Mouse (Mus musculus) lung, adult 18-20 months (tissue): Measurements from ENCODE around the gene C1qtnf2.

ENCODE experiments used
- DNase-seq, 2 experiments: peaks; one replicate each; pipeline ENCODE4 v3.0.0; 2022; ENCODE audit warnings: mixed read lengths in 2 of 2

Gene C1qtnf2

GRCm38 (mm10) chr11:43484057-43484456 lies 10.0 kb downstream of the C1qtnf2 start:
- no peak for DNase-seq

DNA sequence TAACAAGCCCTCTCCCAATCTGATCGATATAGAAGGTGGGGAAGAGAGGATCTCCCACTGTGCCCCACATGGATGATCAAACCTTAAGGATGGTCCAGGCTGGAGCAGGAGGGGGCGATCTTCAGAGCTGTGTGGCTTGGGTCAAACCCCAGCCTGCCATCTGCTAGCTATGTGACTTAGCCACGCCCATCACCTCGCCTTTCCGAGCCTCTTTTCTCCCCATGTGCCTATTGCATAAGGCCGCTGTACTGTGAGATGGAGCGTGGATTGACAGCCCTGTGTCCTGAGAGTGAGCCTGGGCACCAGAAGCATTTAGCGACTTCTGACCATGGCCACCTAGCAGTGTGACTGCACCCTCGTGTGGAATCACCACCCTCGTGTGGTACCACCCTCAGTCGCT lies 10.6 kb downstream of the C1qtnf2 start:
- no peak for DNase-seq

DNA sequence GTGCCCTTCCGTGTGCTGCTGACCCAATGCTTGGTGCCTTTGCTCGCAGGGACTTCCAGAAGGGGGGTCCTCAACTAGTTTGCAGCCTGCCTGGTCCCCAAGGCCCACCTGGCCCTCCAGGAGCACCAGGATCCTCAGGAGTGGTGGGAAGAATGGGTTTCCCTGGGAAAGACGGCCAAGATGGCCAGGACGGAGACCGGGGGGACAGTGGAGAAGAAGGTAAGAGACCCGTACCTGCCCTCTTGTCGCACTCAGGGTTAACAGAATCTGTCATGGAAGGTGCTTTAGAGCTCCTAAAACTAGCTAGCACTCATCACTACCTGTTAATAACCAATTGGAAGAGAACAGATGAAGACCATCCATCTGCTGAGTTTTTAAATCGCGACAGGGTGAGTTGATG lies 11.8 kb downstream of the C1qtnf2 start:
- DNase-seq: no peak

DNA sequence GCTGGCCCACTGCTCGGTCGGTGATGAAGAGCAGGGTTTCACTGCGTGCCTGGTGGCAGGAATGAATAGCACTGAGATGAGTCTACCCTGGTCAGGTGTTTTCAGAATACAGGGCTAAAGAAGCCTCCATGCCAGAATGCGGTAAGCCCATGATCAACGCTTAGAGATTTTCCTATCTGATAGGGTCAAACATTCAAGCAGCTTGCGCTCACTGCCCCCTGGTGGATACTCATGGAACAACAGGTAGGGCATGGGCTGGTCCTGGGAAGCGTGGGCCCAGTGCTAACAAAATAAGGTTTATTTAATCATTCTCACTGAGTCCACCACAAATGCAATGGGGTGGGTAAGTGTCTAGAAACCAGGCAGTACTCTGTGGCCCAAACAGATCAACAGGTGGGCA lies 18.6 kb downstream of the C1qtnf2 start:
- peak; percentile 56 to 65 for DNase-seq

GRCm38 (mm10) chr11:43493815-43494409 lies 19.8 kb downstream of the C1qtnf2 start:
- peak; percentile 47 to 60 for DNase-seq

DNA sequence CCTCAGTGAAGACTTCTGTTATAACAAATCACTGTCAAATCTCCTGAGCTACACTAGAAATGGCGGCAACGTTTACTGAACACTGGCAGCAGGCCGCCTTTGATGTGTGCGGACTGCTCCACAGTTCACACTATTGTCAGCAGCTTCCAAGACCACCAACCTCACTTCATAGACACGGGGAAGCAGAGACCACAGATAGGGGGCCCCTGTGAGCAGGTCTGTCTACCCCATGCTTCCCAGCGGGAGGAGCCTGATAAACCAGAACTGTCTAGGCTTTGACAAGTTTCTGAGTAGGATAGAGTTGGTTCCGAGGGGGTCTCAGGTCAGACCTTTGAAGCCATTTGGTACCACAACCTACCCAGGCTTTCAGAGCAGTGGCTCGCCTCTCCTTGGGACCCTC lies 21.0 kb downstream of the C1qtnf2 start:
- no peak for DNase-seq

GRCm38 (mm10) chr11:43495532-43495931 lies 21.5 kb downstream of the C1qtnf2 start:
- DNase-seq: peak; percentile 14 to 30

GRCm38 (mm10) chr11:43501256-43501655 lies 27.2 kb downstream of the C1qtnf2 start:
- DNase-seq: no peak

DNA sequence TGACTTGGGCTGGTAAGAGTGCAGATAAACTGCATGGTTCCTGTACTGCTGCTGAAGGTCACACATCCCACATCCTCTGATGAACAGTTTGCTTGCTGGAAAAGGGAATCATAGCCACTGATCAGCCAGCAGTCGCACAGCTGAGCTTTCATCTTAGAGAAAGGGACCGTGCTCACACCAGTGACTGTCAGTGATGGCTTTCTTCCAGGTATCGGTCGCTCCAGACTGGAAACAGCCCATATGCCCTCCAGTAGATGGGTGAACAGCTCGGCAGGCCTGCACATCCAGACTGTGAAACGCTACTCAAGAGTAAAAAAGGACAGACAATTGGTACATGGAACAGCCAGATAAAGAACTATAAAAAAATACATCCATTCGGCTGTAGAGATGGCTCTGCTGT lies 31.1 kb downstream of the C1qtnf2 start:
- no peak for DNase-seq

GRCm38 (mm10) chr11:43507976-43508375 lies 33.9 kb downstream of the C1qtnf2 start:
- DNase-seq: no peak

- no peak for DNase-seq
Observed at GRCm38 (mm10) chr11:43509878-43510277, 35.8 kb downstream of the C1qtnf2 start.

DNA sequence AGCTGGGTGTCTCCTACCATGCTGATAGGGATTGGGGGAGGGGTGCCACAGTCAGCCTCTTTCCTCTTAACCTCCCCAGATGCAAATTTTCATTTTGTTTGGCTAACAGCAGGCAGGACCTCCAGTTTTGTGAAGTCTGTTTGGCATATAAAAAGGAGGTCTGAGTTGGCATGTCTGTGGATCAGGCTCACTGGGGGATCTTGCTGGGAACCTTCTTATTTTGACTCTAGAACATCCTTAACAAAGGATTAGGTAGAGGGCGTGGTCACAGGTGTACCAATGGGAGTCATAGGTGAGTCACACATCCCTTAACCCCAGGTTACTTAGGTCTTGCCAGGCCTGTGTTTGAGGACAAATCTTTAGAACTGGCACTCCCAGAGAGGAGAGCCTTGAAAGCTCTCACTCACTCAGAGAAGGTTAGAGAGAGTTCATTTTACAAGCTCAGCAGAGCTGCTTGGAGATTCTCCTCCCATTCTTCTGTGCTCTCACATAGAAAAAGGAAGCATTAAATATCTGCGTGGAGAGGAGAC lies 38.6 kb downstream of the C1qtnf2 start:
- peak in 1 of 2 experiments; percentile 10 for DNase-seq

GRCm38 (mm10) chr11:43516344-43517021 lies 42.4 kb downstream of the C1qtnf2 start:
- DNase-seq: peak in 1 of 2 experiments; percentile 36

GRCm38 (mm10) chr11:43517641-43518040 lies 43.6 kb downstream of the C1qtnf2 start:
- no peak for DNase-seq

- DNase-seq: no peak
Observed at GRCm38 (mm10) chr11:43518086-43518485, 44.0 kb downstream of the C1qtnf2 start.

- DNase-seq: no peak
Observed at GRCm38 (mm10) chr11:43518821-43519220, 44.7 kb downstream of the C1qtnf2 start.

- DNase-seq: no peak
Observed at GRCm38 (mm10) chr11:43520521-43520920, 46.4 kb downstream of the C1qtnf2 start.

GRCm38 (mm10) chr11:43528078-43528682 lies 54.1 kb downstream of the C1qtnf2 start:
- DNase-seq: no peak

DNA sequence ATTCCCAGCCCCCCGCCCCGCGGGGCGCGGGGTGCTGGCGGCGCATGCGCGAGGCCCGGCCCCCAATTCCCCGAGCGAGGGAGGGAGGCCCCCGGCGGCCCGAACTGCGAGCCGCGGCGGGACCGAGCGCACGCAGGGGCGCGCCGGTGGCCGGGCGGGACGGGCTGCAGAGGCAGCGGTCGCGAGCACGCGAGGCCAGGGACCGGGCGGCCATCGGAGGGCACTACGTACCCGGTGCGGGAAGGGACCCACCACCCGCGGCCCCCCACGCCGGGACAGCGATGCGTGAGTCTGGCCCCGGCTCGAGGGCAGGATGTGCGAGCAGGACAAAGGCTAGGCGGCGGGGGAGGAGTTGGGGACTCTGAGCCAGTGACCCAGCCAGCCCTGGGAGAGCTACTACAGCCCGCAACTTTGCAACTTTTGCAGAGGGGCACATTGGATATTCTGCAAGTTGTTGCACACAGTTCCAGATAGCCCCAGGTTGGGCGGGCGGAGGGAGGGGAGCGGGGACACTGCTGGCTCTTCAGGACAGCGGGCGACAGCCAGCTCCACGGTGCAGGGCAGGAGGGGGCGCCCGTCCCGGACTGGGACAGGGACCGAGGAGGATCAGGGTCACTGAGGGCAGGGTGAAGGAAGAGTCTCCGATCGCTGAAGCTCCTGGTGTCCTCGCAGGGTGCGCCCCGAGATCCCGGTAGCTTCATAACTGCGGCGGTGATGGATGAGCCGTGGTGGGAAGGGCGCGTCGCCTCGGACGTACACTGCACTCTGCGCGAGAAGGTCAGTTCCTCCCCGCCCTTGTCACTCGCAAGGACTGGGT lies 54.8 kb downstream of the C1qtnf2 start, which contains the start of gene Ccnjl:
Gene Ccnjl (plus strand): TSS at position 102 of the 817 bp plus-strand sequence.
- DNase-seq: peak; percentile 30 to 45

DNA sequence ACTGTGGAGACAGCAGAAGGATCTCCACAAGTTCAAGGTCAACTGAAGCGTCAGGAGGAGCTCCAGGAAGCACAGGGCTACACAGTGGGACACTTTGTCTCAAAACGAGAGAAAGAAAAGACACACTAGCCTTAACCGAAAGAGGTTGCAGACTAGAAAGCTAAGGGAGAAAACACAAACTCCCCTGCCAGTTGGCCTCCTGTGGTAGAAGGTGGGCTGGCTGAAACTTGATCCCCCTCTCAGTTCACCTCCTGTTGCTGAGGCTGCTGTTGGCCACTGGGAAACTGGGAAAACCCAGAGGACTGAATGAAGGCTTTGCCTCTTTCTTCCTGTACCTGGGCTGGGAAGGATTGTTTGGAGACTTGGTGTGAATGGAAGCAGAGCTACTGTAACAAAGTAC lies 56.0 kb downstream of the C1qtnf2 start:
- DNase-seq: no peak

GRCm38 (mm10) chr11:43531619-43532018 lies 57.5 kb downstream of the C1qtnf2 start:
- DNase-seq: no peak

GRCm38 (mm10) chr11:43537074-43537473 lies 63.0 kb downstream of the C1qtnf2 start:
- DNase-seq: no peak

- no peak for DNase-seq
Observed at GRCm38 (mm10) chr11:43539863-43540262, 65.8 kb downstream of the C1qtnf2 start.
